Mouse (Mus musculus) limb, embryonic 12.5 days (tissue): Measurements from ENCODE around the gene H2-M5. TPM values are rescaled to one million over a fixed set of nuclear protein-coding genes. Genes with fewer than 3 reads are reported as not detected.
A peak's percentile ranks its signal among the peaks of the same experiment; 100 is the strongest.

ENCODE experiments used
- ATAC-seq: fragments of 200-750 bp; cut with Nextera tagmentation; 2 replicates; pipeline ENCODE4 v1.8.0; 2017; ENCODE audit warnings: low read depth, moderate TSS enrichment; ENCODE audit not compliant: insufficient number of reproducible peaks, insufficient read depth, low FRiP score, low TSS enrichment
- H3K27ac ChIP-seq: fragments of 300-500 bp; sonication (generic); 2 replicates; pipeline ENCODE4 v1.5.1; 2016; ENCODE audit warnings: mild to moderate bottlenecking, moderate library complexity
- H3K27me3 ChIP-seq: fragments of 300-500 bp; sonication (generic); 2 replicates; pipeline ENCODE4 v1.6.1; 2016; ENCODE audit warnings: mild to moderate bottlenecking, moderate library complexity
- H3K36me3 ChIP-seq: fragments of 300-500 bp; sonication (generic); 2 replicates; pipeline ENCODE4 v1.6.1; 2016; ENCODE audit warnings: mild to moderate bottlenecking, moderate library complexity
- H3K4me1 ChIP-seq: fragments of 300-500 bp; sonication (generic); replicated peaks from 2 replicates; pipeline ENCODE4 v1.6.1; 2016
- H3K4me2 ChIP-seq: fragments of 300-500 bp; sonication (generic); 2 replicates; pipeline ENCODE4 v1.6.1; 2016; ENCODE audit warnings: mild to moderate bottlenecking, moderate library complexity
- H3K4me3 ChIP-seq: fragments of 300-500 bp; sonication (generic); replicated peaks from 2 replicates; pipeline ENCODE4 v1.5.1; 2016; ENCODE audit warnings: mild to moderate bottlenecking
- H3K9ac ChIP-seq: fragments of 300-500 bp; sonication (generic); replicated peaks from 2 replicates; pipeline ENCODE4 v1.6.1; 2016; ENCODE audit warnings: mild to moderate bottlenecking, moderate library complexity
- H3K9me3 ChIP-seq: fragments of 300-500 bp; sonication (generic); 2 replicates; pipeline ENCODE4 v1.6.1; 2016; ENCODE audit warnings: mild to moderate bottlenecking, moderate library complexity
- WGBS: fragments of 180-500 bp; shearing (Covaris S2); methylation state at CpG from one replicate; pipeline ENCODE4 v1.1.7; 2016; 5-methylcytosine and 5-hydroxymethylcytosine counted together
- polyA plus RNA-seq: library from polyadenylated mRNA; unstranded; fragments of >200 nt; fragmentation: Nextera tagmentation; extraction: Ambion mirVana; gene quantifications from 2 replicates; pipeline ENCODE4 v1.2.1, GENCODE M21; 2016

The H2-M5 gene
- polyA plus RNA-seq, 1 experiment from 2014 or later = 1.9 TPM

GRCm38 (mm10) chr17:37011719-37012118 is 22.4 kb upstream of the H2-M5 start:
- H3K36me3 ChIP-seq = peaks cover 55% of the 10 kb centered on the region
- H3K9ac ChIP-seq = no peak overlapping the region
- no peaks in the 10 kb centered on the region for H3K27me3 ChIP-seq
- H3K4me2 ChIP-seq = no peak overlapping the region
- ATAC-seq = no peak
- no peaks in the 10 kb centered on the region for H3K4me1 ChIP-seq
- H3K9me3 ChIP-seq = no peaks in the 10 kb centered on the region
- H3K4me3 ChIP-seq = no peak overlapping the region
- H3K27ac ChIP-seq = no peak overlapping the region
- 77% methylated on average over 3 of the region's 3 CpGs for WGBS

- Histone ChIP-seq H3K36me3 (peaks cover 77% of the 10 kb centered on the region), H3K4me2 (no peak overlapping the region), H3K27me3 (no peaks in the 10 kb centered on the region), H3K27ac (no peak overlapping the region), H3K4me1 (no peaks in the 10 kb centered on the region), H3K9ac (no peak overlapping the region), H3K4me3 (no peak overlapping the region), H3K9me3 (no peaks in the 10 kb centered on the region)
- ATAC-seq = no peak
- 95% methylated on average over 17 of the region's 17 CpGs for WGBS
Observed at GRCm38 (mm10) chr17:37009460-37010042, 20.2 kb upstream of the H2-M5 start.

- Histone ChIP-seq H3K4me3 (no peak overlapping the region), H3K4me1 (no peaks in the 10 kb centered on the region), H3K9ac (no peak overlapping the region), H3K27me3 (no peaks in the 10 kb centered on the region), H3K27ac (no peak overlapping the region), H3K36me3 (peaks cover 77% of the 10 kb centered on the region), H3K9me3 (no peaks in the 10 kb centered on the region), H3K4me2 (no peak overlapping the region)
- WGBS = 91% methylated on average over 6 of the region's 6 CpGs
- ATAC-seq = no peak
Observed at GRCm38 (mm10) chr17:37008161-37008560, 18.8 kb upstream of the H2-M5 start.

GRCm38 (mm10) chr17:37003366-37003765 is 14.0 kb upstream of the H2-M5 start:
- ATAC-seq = 0 out of 2 replicates have a peak, but pooled peaks have one; percentile 3
- no peaks in the 10 kb centered on the region for H3K4me1 ChIP-seq
- peak overlapping the region; percentile 93 for H3K9ac ChIP-seq
- H3K4me2 ChIP-seq = peak overlapping the region; percentile 63
- H3K9me3 ChIP-seq = no peaks in the 10 kb centered on the region
- H3K27ac ChIP-seq = no peak overlapping the region
- peaks cover 38% of the 10 kb centered on the region for H3K36me3 ChIP-seq
- no peaks in the 10 kb centered on the region for H3K27me3 ChIP-seq
- 52% methylated on average over 4 of the region's 4 CpGs for WGBS
- H3K4me3 ChIP-seq = peak overlapping the region; percentile 72

GRCm38 (mm10) chr17:37002364-37003330 is 13.3 kb upstream of the H2-M5 start:
- H3K9ac ChIP-seq = peak overlapping the region; percentile 93
- peak; percentile 92 for ATAC-seq

GRCm38 (mm10) chr17:37000863-37001262 is 11.5 kb upstream of the H2-M5 start, which contains the start of gene Zfp57:
TSS of gene Zfp57 (plus strand) at chr17:37001163.
- no peaks in the 10 kb centered on the region for H3K4me1 ChIP-seq
- peak within 1 kb of the TSS; percentile 63 for H3K4me2 ChIP-seq
- peaks cover 13% of the 10 kb centered on the region for H3K36me3 ChIP-seq
- no peaks in the 10 kb centered on the region for H3K27me3 ChIP-seq
- H3K27ac ChIP-seq = peak within 1 kb of the TSS; percentile 93
- H3K9me3 ChIP-seq = no peaks in the 10 kb centered on the region
- peak within 1 kb of the TSS; percentile 72 for H3K4me3 ChIP-seq
- no peak within 1 kb of the TSS for H3K9ac ChIP-seq
- 91% methylated on average over 7 of the region's 7 CpGs for WGBS
- ATAC-seq = no peak

More at GRCm38 (mm10) chr17:37002364-37003330, 13.3 kb upstream of the H2-M5 start:
- H3K27me3 ChIP-seq = no peaks in the 10 kb centered on the region
- H3K27ac ChIP-seq = peak overlapping the region; percentile 93
- H3K36me3 ChIP-seq = peaks cover 31% of the 10 kb centered on the region
- peak overlapping the region; percentile 72 for H3K4me3 ChIP-seq
- H3K4me1 ChIP-seq = no peaks in the 10 kb centered on the region
- H3K4me2 ChIP-seq = peak overlapping the region; percentile 63
- H3K9me3 ChIP-seq = no peaks in the 10 kb centered on the region
- under 1% methylated on average over 49 of the region's 49 CpGs for WGBS

GRCm38 (mm10) chr17:36998477-36998876 is 9.1 kb upstream of the H2-M5 start:
- Histone ChIP-seq H3K27ac (no peak overlapping the region), H3K27me3 (no peaks in the 10 kb centered on the region), H3K4me1 (no peaks in the 10 kb centered on the region), H3K9ac (no peak overlapping the region), H3K4me2 (no peak overlapping the region), H3K9me3 (no peaks in the 10 kb centered on the region), H3K36me3 (no peaks in the 10 kb centered on the region), H3K4me3 (no peak overlapping the region)
- ATAC-seq = no peak
- 73% methylated on average over 2 of the region's 2 CpGs for WGBS

- Histone ChIP-seq H3K4me3 (no peak overlapping the region), H3K36me3 (no peaks in the 10 kb centered on the region), H3K4me1 (no peaks in the 10 kb centered on the region), H3K9ac (no peak overlapping the region; the same call in 1 of the 2 replicates), H3K27me3 (no peaks in the 10 kb centered on the region), H3K9me3 (no peaks in the 10 kb centered on the region), H3K27ac (no peak overlapping the region), H3K4me2 (no peak overlapping the region)
- 28% methylated on average over 7 of the region's 7 CpGs for WGBS
- no peak for ATAC-seq
Observed at GRCm38 (mm10) chr17:36997033-36997735, 7.8 kb upstream of the H2-M5 start.

GRCm38 (mm10) chr17:36995448-36995847 is 6.1 kb upstream of the H2-M5 start:
- 72% methylated on average over 3 of the region's 3 CpGs for WGBS
- H3K9ac ChIP-seq = no peak overlapping the region
- no peak overlapping the region for H3K27ac ChIP-seq
- H3K4me2 ChIP-seq = no peak overlapping the region
- no peak overlapping the region for H3K4me3 ChIP-seq
- no peaks in the 10 kb centered on the region for H3K4me1 ChIP-seq
- H3K27me3 ChIP-seq = no peaks in the 10 kb centered on the region
- no peaks in the 10 kb centered on the region for H3K36me3 ChIP-seq
- H3K9me3 ChIP-seq = no peaks in the 10 kb centered on the region
- ATAC-seq = no peak

GRCm38 (mm10) chr17:36994528-36994927 is 5.2 kb upstream of the H2-M5 start:
- ATAC-seq = no peak
- WGBS = 85% methylated on average over 2 of the region's 2 CpGs

GRCm38 (mm10) chr17:36993770-36994325 is 4.5 kb upstream of the H2-M5 start:
- no peaks in the 10 kb centered on the region for H3K9me3 ChIP-seq
- H3K4me2 ChIP-seq = no peak overlapping the region
- H3K36me3 ChIP-seq = no peaks in the 10 kb centered on the region
- no peak overlapping the region for H3K27ac ChIP-seq
- ATAC-seq = no peak
- H3K27me3 ChIP-seq = peaks cover 11% of the 10 kb centered on the region
- no peak overlapping the region for H3K9ac ChIP-seq
- 82% methylated on average over 4 of the region's 4 CpGs for WGBS
- H3K4me1 ChIP-seq = no peaks in the 10 kb centered on the region
- no peak overlapping the region for H3K4me3 ChIP-seq

More at GRCm38 (mm10) chr17:36994528-36994927, 5.2 kb upstream of the H2-M5 start:
- no peak overlapping the region for H3K4me2 ChIP-seq
- H3K9me3 ChIP-seq = no peaks in the 10 kb centered on the region
- no peaks in the 10 kb centered on the region for H3K4me1 ChIP-seq
- H3K27me3 ChIP-seq = peaks cover 4% of the 10 kb centered on the region
- no peak overlapping the region for H3K27ac ChIP-seq
- H3K9ac ChIP-seq = no peak overlapping the region
- no peaks in the 10 kb centered on the region for H3K36me3 ChIP-seq
- H3K4me3 ChIP-seq = no peak overlapping the region
